Mouse (Mus musculus) lung, postnatal 25 days (tissue): ENCODE measurements around the gene Slx.
"Not testable (repeated sequence)": the region's sequence is repeated elsewhere in the genome, so short reads cannot be mapped to it uniquely, and the experiment has no call there.

Source experiments
- DNase-seq: peaks from one replicate; pipeline ENCODE4 v3.0.0; 2022; ENCODE audit warnings: low spot score

The Slx gene

GRCm38 (mm10) chrX:26545465-26545864 lies at the start of gene Slx:
Gene Slx, minus strand, starts transcription at chrX:26545565.
- DNase-seq: not testable (repeated sequence)
